Mouse (Mus musculus) C2C12 (cell line): ENCODE results near the gene Gm37240. TPM values are rescaled to one million over a fixed set of nuclear protein-coding genes. Genes with fewer than 3 reads are reported as not detected.

Experiments used
- H3K27me3 ChIP-seq: one replicate; pipeline ENCODE4 v1.6.1; 2011; ENCODE audit not compliant: control insufficient read depth, insufficient read depth, insufficient read length
- H3K36me3 ChIP-seq: one replicate; pipeline ENCODE4 v1.6.1; 2011; ENCODE audit not compliant: control insufficient read depth, insufficient read depth
- H3K4me3 ChIP-seq: one replicate; pipeline ENCODE4 v1.5.1; 2011; ENCODE audit warnings: mild to moderate bottlenecking, control low read depth; ENCODE audit not compliant: poor library complexity, insufficient read depth, severe bottlenecking
- H3K79me2 ChIP-seq: one replicate; pipeline ENCODE4 v1.6.1; 2011; ENCODE audit not compliant: control insufficient read depth, insufficient read depth
- H3K79me3 ChIP-seq: one replicate; pipeline ENCODE4 v1.6.1; 2011; ENCODE audit warnings: low read depth, control low read depth
- H3ac ChIP-seq: one replicate; pipeline ENCODE3; 2011; ENCODE audit warnings: low read depth; ENCODE audit not compliant: control insufficient read depth, insufficient read length
- CEBPB ChIP-seq: IDR thresholded peaks from one replicate; pipeline ENCODE4 v1.6.1; 2011; ENCODE audit warnings: low read depth, mild to moderate bottlenecking, control low read depth, moderate library complexity
- CTCF ChIP-seq: IDR thresholded peaks from one replicate; pipeline ENCODE4 v1.5.1; 2011; ENCODE audit not compliant: control insufficient read depth, insufficient read depth, insufficient read length
- FOSL1 ChIP-seq: IDR thresholded peaks from one replicate; pipeline ENCODE4 v1.8.0; 2011; ENCODE audit warnings: mild to moderate bottlenecking, low read length; ENCODE audit not compliant: poor library complexity, insufficient read depth, severe bottlenecking
- MAX ChIP-seq: IDR thresholded peaks from one replicate; pipeline ENCODE4 v1.6.1; 2011; ENCODE audit warnings: mild to moderate bottlenecking, control low read depth
- MYOD1 ChIP-seq: IDR thresholded peaks from one replicate; pipeline ENCODE4 v1.6.1; 2011; ENCODE audit warnings: low read depth; ENCODE audit not compliant: control insufficient read depth, insufficient read length
- MYOG ChIP-seq: IDR thresholded peaks from one replicate; pipeline ENCODE4 v1.6.1; 2011; ENCODE audit not compliant: control insufficient read depth, insufficient read length; ENCODE audit errors: extremely low read depth
- USF1 ChIP-seq: IDR thresholded peaks from one replicate; pipeline ENCODE4 v1.6.1; 2011; ENCODE audit warnings: low read depth, mild to moderate bottlenecking, control low read depth, moderate library complexity
- polyA plus RNA-seq: library from polyadenylated mRNA; unstranded; fragments of >200 nt; fragmentation: generic; extraction: Trizol; gene quantifications from one replicate; pipeline ENCODE4 v1.2.1, GENCODE M21; 2012; ENCODE audit warnings: missing spikeins

The Gm37240 gene
- polyA plus RNA-seq, 1 experiment = 7.3 TPM

- Histone ChIP-seq H3K27me3 (no peaks in the 10 kb centered on the region), H3K4me3 (no peak overlapping the region), H3K79me3 (no peaks in the 10 kb centered on the region), H3K79me2 (no peaks in the 10 kb centered on the region), H3K36me3 (peaks cover 4% of the 10 kb centered on the region), H3ac (no peak overlapping the region)
- no peak for TF ChIP-seq MYOG
- TF ChIP-seq CEBPB = no peak
- no peak for TF ChIP-seq MAX
- no peak for TF ChIP-seq CTCF
- no peak for TF ChIP-seq FOSL1
- no peak for TF ChIP-seq USF1
- TF ChIP-seq MYOD1 = no peak
Measured at GRCm38 (mm10) chr3:84516163-84516562, 1371.2 kb downstream of the Gm37240 start.

GRCm38 (mm10) chr3:84512774-84513515 lies 1374.4 kb downstream of the Gm37240 start:
- no peaks in the 10 kb centered on the region for H3K27me3 ChIP-seq
- no peaks in the 10 kb centered on the region for H3K79me2 ChIP-seq
- no peaks in the 10 kb centered on the region for H3K36me3 ChIP-seq
- no peaks in the 10 kb centered on the region for H3K79me3 ChIP-seq
- no peak overlapping the region for H3K4me3 ChIP-seq
- H3ac ChIP-seq = no peak overlapping the region
- TF ChIP-seq CEBPB (no peak), CTCF (no peak), MYOG (no peak), MYOD1 (no peak), FOSL1 (no peak), MAX (no peak), USF1 (no peak)

GRCm38 (mm10) chr3:84505193-84505592 lies 1382.1 kb downstream of the Gm37240 start:
- H3ac ChIP-seq = no peak overlapping the region
- H3K27me3 ChIP-seq = no peaks in the 10 kb centered on the region
- H3K79me2 ChIP-seq = no peaks in the 10 kb centered on the region
- peaks cover 9% of the 10 kb centered on the region for H3K36me3 ChIP-seq
- no peak overlapping the region for H3K4me3 ChIP-seq
- no peaks in the 10 kb centered on the region for H3K79me3 ChIP-seq
- TF ChIP-seq MYOG (no peak), MAX (no peak), MYOD1 (no peak), FOSL1 (no peak), CEBPB (no peak), CTCF (no peak), USF1 (no peak)

- Histone ChIP-seq H3K27me3 (no peaks in the 10 kb centered on the region), H3K79me3 (no peaks in the 10 kb centered on the region), H3K36me3 (peaks cover 9% of the 10 kb centered on the region), H3K79me2 (no peaks in the 10 kb centered on the region), H3ac (no peak overlapping the region), H3K4me3 (no peak overlapping the region)
- no peak for TF ChIP-seq MAX
- no peak for TF ChIP-seq FOSL1
- TF ChIP-seq MYOD1 = no peak
- no peak for TF ChIP-seq USF1
- TF ChIP-seq CEBPB = no peak
- TF ChIP-seq MYOG = no peak
- TF ChIP-seq CTCF = no peak
Measured at GRCm38 (mm10) chr3:84504291-84504690, 1383.0 kb downstream of the Gm37240 start.

GRCm38 (mm10) chr3:84502101-84502500 lies 1385.2 kb downstream of the Gm37240 start:
- no peaks in the 10 kb centered on the region for H3K79me3 ChIP-seq
- no peak overlapping the region for H3K4me3 ChIP-seq
- TF ChIP-seq CTCF = no peak
- TF ChIP-seq MYOD1 = no peak
- TF ChIP-seq MYOG = no peak
- no peak for TF ChIP-seq MAX
- TF ChIP-seq CEBPB = no peak
- peak; percentile 14 for TF ChIP-seq USF1
- TF ChIP-seq FOSL1 = no peak
- H3K27me3 ChIP-seq = no peaks in the 10 kb centered on the region
- H3K79me2 ChIP-seq = no peaks in the 10 kb centered on the region
- peaks cover 14% of the 10 kb centered on the region for H3K36me3 ChIP-seq
- H3ac ChIP-seq = no peak overlapping the region

GRCm38 (mm10) chr3:84500491-84500890 lies 1386.8 kb downstream of the Gm37240 start:
- peaks cover 15% of the 10 kb centered on the region for H3K36me3 ChIP-seq
- no peak overlapping the region for H3ac ChIP-seq
- no peak for TF ChIP-seq MYOD1
- no peaks in the 10 kb centered on the region for H3K79me3 ChIP-seq
- H3K27me3 ChIP-seq = no peaks in the 10 kb centered on the region
- H3K4me3 ChIP-seq = no peak overlapping the region
- no peaks in the 10 kb centered on the region for H3K79me2 ChIP-seq
